Mouse (Mus musculus): ENCODE data around the gene Cog7. TPM values are rescaled to one million over a fixed set of nuclear protein-coding genes. Genes with fewer than 3 reads are reported as not detected.

Gene Cog7
- total RNA-seq, 2 experiments from 2014 or later = 39.8 to 41.3 TPM

GRCm38 (mm10) chr7:121890636-121891360, 90.7 kb downstream of the Cog7 start:
- DNase-seq = no peak

GRCm38 (mm10) chr7:121880246-121880645, 101.3 kb downstream of the Cog7 start:
- DNase-seq = no peak

GRCm38 (mm10) chr7:121874784-121875183, 106.7 kb downstream of the Cog7 start:
- DNase-seq = no peak

DNA sequence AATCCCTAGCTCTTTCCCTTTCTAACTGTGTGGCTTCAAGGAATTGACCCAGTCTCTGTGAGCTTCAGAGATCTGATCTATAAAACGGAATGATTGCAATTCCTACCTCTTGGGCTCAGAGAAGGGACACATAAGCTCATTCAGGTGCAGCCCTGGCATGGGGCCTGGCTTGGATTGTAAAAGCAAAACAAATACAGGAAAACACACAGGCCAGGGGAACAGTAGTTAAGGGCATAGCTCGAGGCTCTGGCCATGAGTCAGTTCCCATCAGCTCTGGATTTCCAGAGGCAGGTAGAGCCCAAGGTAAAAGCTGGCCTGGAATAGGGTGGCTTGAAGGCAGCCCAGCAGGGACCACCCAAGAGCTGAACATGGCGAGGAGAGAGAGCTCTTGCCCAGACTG, 107.5 kb downstream of the Cog7 start:
- DNase-seq = no peak

- DNase-seq = no peak
Measured at GRCm38 (mm10) chr7:121871631-121872030, 109.9 kb downstream of the Cog7 start.

DNA sequence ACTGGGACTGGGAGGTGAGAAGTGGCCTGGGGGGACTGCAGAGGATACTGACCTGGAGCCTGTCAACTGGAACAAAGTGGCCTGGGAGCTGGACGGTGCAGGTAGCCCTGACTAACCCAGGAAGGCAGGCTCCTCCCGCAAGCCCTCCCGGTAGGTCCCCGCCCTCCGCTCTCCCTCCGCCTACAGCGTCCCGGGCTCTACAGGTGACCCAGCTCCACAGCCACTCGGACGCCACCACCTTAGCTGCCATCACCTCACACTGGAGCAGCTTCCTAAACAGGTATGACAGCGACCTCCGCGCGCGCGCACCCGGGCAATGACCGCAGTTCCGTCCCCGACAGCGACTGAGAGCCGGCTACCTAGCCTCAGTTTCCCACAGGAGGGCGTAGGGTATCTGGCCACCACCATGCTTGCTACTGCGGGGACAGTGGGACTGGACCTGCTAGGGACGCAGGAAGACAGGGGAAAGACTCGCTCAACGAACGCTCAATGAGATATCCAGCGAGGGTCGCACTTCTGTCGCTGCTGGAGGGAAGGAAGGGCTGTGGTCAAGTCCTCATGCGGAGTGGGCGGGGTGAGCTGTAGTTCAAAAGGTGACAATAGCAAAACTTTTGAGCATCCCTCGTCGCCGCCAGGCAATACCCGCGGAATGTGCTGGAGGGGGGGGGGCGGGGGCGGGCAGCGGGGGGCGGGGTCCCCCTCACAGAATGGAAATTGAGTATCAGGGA, 116.5 kb downstream of the Cog7 start, which contains the start of gene Scnn1b:
Gene Scnn1b, plus strand, starts transcription at position 181 of the 728 bp plus-strand sequence.
- no peak for DNase-seq

DNA sequence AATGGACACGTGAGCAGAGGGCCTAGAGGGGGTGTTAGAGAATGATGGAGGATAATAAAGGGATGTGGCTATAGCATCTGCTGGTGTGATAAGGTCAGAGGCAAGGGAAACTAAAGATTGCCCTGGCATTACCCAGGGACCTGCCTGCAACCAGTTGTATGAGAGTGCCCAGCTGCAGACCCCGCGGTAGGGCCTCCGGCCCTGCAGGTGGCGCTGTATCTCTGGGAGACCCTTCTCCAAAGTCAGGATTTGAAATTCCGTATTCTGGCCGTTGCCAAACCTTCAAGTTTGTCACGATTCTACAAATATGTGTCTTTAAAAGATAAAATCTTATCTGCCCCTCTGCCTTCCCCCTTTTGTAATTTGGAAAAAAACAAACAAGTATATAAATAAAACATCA, 122.6 kb downstream of the Cog7 start:
- DNase-seq = no peak

DNA sequence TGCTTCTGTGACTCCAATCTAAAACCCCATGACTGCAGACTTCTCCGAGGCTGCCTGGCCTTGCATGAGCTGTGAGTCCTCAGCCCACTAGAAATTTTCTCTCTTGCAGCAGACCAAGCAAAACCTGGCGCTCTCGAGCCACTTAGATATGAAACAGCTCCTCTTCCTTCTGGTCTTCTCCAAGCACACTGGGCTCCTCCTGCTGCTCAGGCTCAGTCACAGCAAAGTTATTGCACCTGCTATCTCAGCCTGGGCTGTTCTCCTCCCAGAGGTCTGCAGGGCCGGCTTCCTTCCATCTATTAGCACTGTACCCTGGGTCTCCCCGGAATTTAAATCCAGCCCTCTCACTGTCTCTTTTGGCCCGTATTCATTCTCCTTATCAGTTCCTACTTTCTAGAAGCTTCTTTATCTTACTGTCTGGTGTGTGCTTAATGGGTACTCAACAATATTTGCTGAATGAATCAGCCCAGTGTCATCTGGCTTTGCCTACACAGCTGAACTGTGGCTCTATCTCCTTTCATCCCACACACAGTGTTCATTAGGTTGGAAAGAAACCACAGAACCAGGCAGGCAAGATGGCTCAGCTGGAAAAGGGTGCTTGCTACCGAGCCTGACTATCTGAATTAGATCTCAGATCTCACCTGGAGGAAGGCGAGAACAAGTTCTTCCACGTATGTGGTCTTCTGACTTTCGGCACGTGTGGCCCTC, 124.2 kb downstream of the Cog7 start:
- DNase-seq = no peak

DNA sequence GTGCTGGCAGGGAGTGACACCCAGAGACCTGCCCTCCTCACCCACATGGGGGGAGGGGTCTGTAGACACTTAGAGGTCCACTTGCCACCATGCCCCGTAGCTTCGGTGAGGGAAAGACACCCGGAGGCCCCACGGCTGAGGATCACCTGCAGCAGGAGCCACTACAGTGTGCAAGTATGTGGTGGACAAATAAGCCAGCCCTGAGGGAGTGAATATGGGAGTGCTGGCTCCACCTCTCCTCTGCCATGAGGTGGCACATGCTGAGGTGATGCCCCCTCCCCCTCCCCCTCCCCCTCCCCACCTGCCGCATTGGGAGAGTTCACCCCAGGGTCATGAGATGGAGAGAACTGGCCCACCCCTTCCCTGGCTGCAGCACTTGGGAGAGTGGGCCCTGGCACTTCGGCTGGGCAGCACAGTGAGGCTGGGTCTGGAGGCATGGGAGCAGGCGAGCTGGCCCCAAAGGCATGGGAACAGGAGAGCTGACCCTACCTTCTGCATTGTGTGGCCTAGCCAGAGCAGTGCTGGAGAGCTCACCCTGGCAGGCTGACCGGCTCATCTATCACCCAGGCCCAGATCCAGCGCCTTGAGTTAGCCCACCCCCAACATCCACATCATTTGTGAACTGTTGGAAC, 132.9 kb downstream of the Cog7 start:
- no peak for DNase-seq

DNA sequence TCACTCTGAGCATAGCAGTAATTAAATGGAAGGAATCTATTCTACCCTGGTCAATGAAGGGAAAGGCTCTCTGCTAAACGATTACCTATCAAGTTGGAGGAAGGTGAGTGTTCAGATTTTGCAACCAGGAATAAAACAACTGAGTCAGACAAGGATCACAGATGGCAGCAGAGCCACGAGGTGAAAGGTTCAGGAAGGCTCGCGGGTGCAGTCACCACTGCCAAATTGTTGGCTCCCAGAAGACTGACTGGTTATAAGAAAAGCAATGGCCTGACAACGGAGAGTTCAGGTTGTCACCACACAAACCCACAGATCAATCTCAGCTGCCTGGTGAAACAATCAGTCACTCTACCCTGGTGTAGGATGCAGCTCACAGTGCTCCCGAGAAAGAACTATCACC, 135.5 kb downstream of the Cog7 start:
- DNase-seq = no peak

- DNase-seq = no peak
Measured at GRCm38 (mm10) chr7:121842234-121842633, 139.3 kb downstream of the Cog7 start.

DNA sequence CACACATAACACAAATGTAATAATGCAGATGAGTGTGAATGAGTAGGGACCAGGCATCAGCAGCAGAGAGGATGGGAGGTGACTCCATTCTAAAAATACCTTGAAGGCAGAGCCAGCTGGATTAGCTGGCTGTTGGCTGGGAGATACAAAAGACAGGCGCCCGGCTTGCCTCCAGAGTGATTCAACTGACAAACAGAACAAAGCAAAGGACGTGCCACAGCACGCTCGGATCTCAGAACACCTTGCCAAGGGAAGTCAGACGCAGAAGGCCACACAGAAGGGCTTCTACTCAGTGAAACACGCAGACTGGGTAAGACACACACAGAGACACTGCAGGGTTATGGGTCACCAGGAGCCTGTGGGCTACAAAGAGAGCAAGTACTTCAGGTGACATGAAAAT, 140.7 kb downstream of the Cog7 start:
- peak; percentile 35 to 39 for DNase-seq

DNA sequence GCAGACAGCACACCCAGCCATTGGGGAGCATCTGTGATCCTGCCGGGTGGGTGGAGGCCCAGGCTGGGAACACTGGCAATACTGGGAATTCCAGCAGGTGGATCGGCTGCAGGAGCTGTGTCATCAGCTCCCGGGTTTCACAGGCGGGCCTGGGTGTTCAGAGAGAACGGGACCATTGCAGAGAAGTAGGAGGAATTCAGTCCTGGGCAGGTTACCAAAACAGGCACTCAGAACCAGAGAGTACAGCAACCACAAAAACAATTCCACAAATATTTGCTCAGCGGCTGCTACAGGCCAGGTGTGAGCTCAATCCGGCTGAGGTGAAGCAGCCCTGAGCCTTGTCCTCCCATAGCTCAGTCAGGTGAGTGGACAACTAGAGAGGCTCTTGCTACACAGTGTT, 144.7 kb downstream of the Cog7 start:
- DNase-seq = no peak

DNA sequence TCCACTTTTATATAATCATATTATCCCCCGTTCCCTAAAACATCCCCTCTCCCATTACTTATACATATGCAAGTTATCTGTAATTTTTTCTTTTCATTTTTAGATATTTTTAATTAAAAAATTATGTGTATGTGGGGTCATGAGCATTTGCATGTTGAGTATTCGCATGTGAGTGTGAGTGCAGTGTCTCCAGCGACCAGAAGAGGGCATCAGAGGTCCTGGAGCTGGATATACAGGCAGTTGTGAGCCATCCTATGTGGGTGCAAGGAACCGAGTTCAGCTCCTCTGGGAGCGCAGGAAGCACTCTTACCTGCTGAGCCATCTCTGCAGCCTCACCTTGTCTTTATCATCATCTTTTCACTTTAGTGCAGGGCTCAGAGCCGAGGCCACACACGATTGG, 146.1 kb downstream of the Cog7 start:
- no peak for DNase-seq

Other genes with a start within 250 kb of the Cog7 start
- gene Scnn1g, start 247.2 kb downstream of the Cog7 start, total RNA-seq (2021) = under 1 TPM; 0.10 to 0.46 TPM
- gene Scnn1b, start 116.7 kb downstream of the Cog7 start, total RNA-seq (2021) = under 1 TPM in 1 of 2 experiments, not detected in 1; 0.30 TPM
- gene Gga2, start 39.5 kb upstream of the Cog7 start, total RNA-seq (2021) = 10 to 100 TPM; 29.8 to 34.7 TPM
- 10 to 100 TPM; 59.2 to 61.9 TPM for gene Ubfd1, start 85.5 kb upstream of the Cog7 start, total RNA-seq (2021)
- gene Ears2, start 85.6 kb upstream of the Cog7 start, total RNA-seq (2021) = 10 to 100 TPM in 1 of 2 experiments, 1 to 10 TPM in 1; 9.7 to 10.0 TPM
- 100 to 1,000 TPM; 290 to 336 TPM for gene Ndufab1, start 120.2 kb upstream of the Cog7 start, total RNA-seq (2021)
- gene Palb2, start 151.3 kb upstream of the Cog7 start, total RNA-seq (2021) = 1 to 10 TPM; 1.4 to 1.5 TPM
- gene Dctn5, start 151.3 kb upstream of the Cog7 start, total RNA-seq (2021) = 100 to 1,000 TPM; 106 to 109 TPM
- 1 to 10 TPM; 2.7 to 2.8 TPM for gene Plk1, start 177.7 kb upstream of the Cog7 start, total RNA-seq (2021)
- under 1 TPM; 0.33 to 0.50 TPM for gene Ern2, start 204.5 kb upstream of the Cog7 start, total RNA-seq (2021)
- gene Chp2, start 237.8 kb upstream of the Cog7 start, total RNA-seq (2021) = 1 to 10 TPM; 2.3 to 3.1 TPM